Mouse (Mus musculus) embryonic facial prominence, embryonic 14.5 days (tissue): ENCODE results near the gene Aoc2. TPM values are rescaled to one million over a fixed set of nuclear protein-coding genes. Genes with fewer than 3 reads are reported as not detected.
"Not testable (repeated sequence)": the region's sequence is repeated elsewhere in the genome, so short reads cannot be mapped to it uniquely, and the experiment has no call there.

Source experiments
- ATAC-seq: fragments of 200-750 bp; cut with Nextera tagmentation; 2 replicates; pipeline ENCODE4 v1.8.0; 2017; ENCODE audit warnings: low read depth, moderate number of reproducible peaks, moderate TSS enrichment
- DNase-seq: peaks from one replicate; pipeline ENCODE4 v3.0.0-alpha.2; 2015; ENCODE audit warnings: low spot score
- H3K27ac ChIP-seq: fragments of 300-500 bp; sonication (generic); replicated peaks from 2 replicates; pipeline ENCODE4 v1.5.1; 2014; ENCODE audit warnings: low read depth, mild to moderate bottlenecking, low read length, moderate library complexity
- H3K27me3 ChIP-seq: fragments of 300-500 bp; sonication (generic); replicated peaks from 2 replicates; pipeline ENCODE4 v1.6.1; 2014; ENCODE audit warnings: low read length; ENCODE audit not compliant: control insufficient read depth, insufficient read depth
- H3K36me3 ChIP-seq: fragments of 300-500 bp; sonication (generic); 2 replicates; pipeline ENCODE4 v1.6.1; 2014; ENCODE audit warnings: low read length, mixed read lengths; ENCODE audit not compliant: control insufficient read depth, insufficient read depth
- H3K4me1 ChIP-seq: fragments of 300-500 bp; sonication (generic); 2 replicates; pipeline ENCODE4 v1.6.1; 2014; ENCODE audit warnings: antibody characterized with exemption, low read length; ENCODE audit not compliant: control insufficient read depth, insufficient read depth
- H3K4me2 ChIP-seq: fragments of 300-500 bp; sonication (generic); 2 replicates; pipeline ENCODE4 v1.6.1; 2014; ENCODE audit warnings: low read depth, mild to moderate bottlenecking, low read length, moderate library complexity, mixed read lengths
- H3K4me3 ChIP-seq: fragments of 300-500 bp; sonication (generic); 2 replicates; pipeline ENCODE4 v1.5.1; 2014; ENCODE audit warnings: low read depth, mild to moderate bottlenecking, low read length
- H3K9ac ChIP-seq: fragments of 300-500 bp; sonication (generic); 2 replicates; pipeline ENCODE4 v1.6.1; 2014; ENCODE audit warnings: low read depth, mild to moderate bottlenecking, low read length, moderate library complexity, mixed read lengths
- H3K9me3 ChIP-seq: fragments of 300-500 bp; sonication (generic); 2 replicates; pipeline ENCODE4 v1.6.1; 2016; ENCODE audit warnings: low read length; ENCODE audit not compliant: control insufficient read depth
- WGBS: fragments of 180-500 bp; shearing (Covaris S2); extraction: QIAGEN DNeasy Blood & Tissue Kit; methylation state at CpG from one replicate; pipeline ENCODE4 v1.1.7; 2014; 5-methylcytosine and 5-hydroxymethylcytosine counted together
- microRNA-seq: library from miRNA; unstranded; fragments of <30 nt; microRNA quantifications from one replicate; pipeline ENCODE4, GENCODE M21; 2016; ENCODE audit warnings: borderline number of aligned reads
- polyA plus RNA-seq: library from polyadenylated mRNA; unstranded; fragments of >200 nt; fragmentation: Nextera tagmentation; extraction: Ambion mirVana; gene quantifications from 2 replicates; pipeline ENCODE4 v1.2.1, GENCODE M21; 2014

Aoc2 gene
- polyA plus RNA-seq, 1 experiment from 2014 or later, result 0.82 TPM

GRCm38 (mm10) chr11:101374421-101374938 lies 49.6 kb downstream of the Aoc2 start:
- H3K4me1 ChIP-seq, result no peaks in the 10 kb centered on the region
- WGBS, result 60% methylated on average over 7 of the region's 7 CpGs
- ATAC-seq, result no peak

DNA sequence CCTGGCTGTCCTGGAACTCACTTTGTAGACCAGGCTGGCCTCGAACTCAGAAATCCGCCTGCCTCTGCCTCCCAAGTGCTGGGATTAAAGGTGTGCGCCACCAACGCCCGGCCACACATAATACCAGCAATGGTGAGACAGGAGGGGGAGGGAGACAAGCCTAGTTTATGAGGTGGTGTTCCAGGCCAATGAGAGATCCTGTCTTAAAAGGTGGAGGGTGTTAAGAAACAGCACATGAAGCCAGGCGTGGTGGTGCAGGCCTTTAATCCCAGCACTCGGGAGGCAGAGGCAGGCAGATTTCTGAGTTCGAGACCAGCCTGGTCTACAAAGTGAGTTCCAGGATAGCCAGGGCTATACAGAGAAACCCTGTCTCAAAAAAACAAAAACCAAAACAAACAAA lies 53.3 kb downstream of the Aoc2 start:
- not testable (repeated sequence) for DNase-seq, ATAC-seq, H3K27ac ChIP-seq, H3K9me3 ChIP-seq, H3K4me1 ChIP-seq, H3K9ac ChIP-seq, H3K27me3 ChIP-seq, H3K36me3 ChIP-seq, H3K4me3 ChIP-seq, H3K4me2 ChIP-seq
- 93% methylated on average over 8 of the region's 8 CpGs for WGBS

More at GRCm38 (mm10) chr11:101374421-101374938, 49.6 kb downstream of the Aoc2 start:
- no peak overlapping the region for H3K9ac ChIP-seq
- no peaks in the 10 kb centered on the region for H3K27me3 ChIP-seq
- DNase-seq, result no peak
- H3K4me3 ChIP-seq, result no peak overlapping the region
- H3K36me3 ChIP-seq, result no peaks in the 10 kb centered on the region
- no peaks in the 10 kb centered on the region for H3K9me3 ChIP-seq
- no peak overlapping the region for H3K27ac ChIP-seq
- no peak overlapping the region for H3K4me2 ChIP-seq

GRCm38 (mm10) chr11:101378926-101379325 lies 54.1 kb downstream of the Aoc2 start:
- Histone ChIP-seq H3K36me3 (no peaks in the 10 kb centered on the region), H3K4me2 (no peak overlapping the region), H3K9me3 (no peaks in the 10 kb centered on the region), H3K27me3 (no peaks in the 10 kb centered on the region), H3K4me1 (no peaks in the 10 kb centered on the region), H3K4me3 (no peak overlapping the region), H3K27ac (no peak overlapping the region), H3K9ac (no peak overlapping the region)
- 82% methylated on average over 6 of the region's 6 CpGs for WGBS
- DNase-seq, result no peak
- ATAC-seq, result no peak

Small RNA genes lying within 50 kb of the gene (microRNA-seq; reads per million reads assigned to microRNA genes)
- not detected for gene Gm25593

Other genes starting within 250 kb of the Aoc2 start
- not detected in 2 replicates for gene Hsd17b1, start 246.7 kb upstream of the Aoc2 start, polyA plus RNA-seq
- 39.1 and 40.5 TPM in 2 replicates for gene Coasy, start 242.5 kb upstream of the Aoc2 start, polyA plus RNA-seq
- gene Mlx, start 237.8 kb upstream of the Aoc2 start, polyA plus RNA-seq, result 45.8 and 55.2 TPM in 2 replicates
- 27.2 and 34.4 TPM in 2 replicates for gene Psmc3ip, start 229.6 kb upstream of the Aoc2 start, polyA plus RNA-seq
- gene Retreg3, start 205.2 kb upstream of the Aoc2 start, polyA plus RNA-seq, result 10.4 and 12.1 TPM in 2 replicates
- gene Tubg1, start 205.1 kb upstream of the Aoc2 start, polyA plus RNA-seq, result 55.7 and 60.2 TPM in 2 replicates
- gene Tubg2, start 169.2 kb upstream of the Aoc2 start, polyA plus RNA-seq, result 6.6 and 8.4 TPM in 2 replicates
- gene Cntnap1, start 154.5 kb upstream of the Aoc2 start, polyA plus RNA-seq, result 1.6 and 1.9 TPM in 2 replicates
- 17.7 and 20.9 TPM in 2 replicates for gene Plekhh3, start 153.7 kb upstream of the Aoc2 start, polyA plus RNA-seq
- gene Ccr10, start 149.6 kb upstream of the Aoc2 start, polyA plus RNA-seq, result 0.28 TPM in 1 of 2 replicates, not detected in the other
- gene Ezh1, start 98.6 kb upstream of the Aoc2 start, polyA plus RNA-seq, result 14.8 and 15.5 TPM in 2 replicates
- gene Ramp2, start 79.0 kb upstream of the Aoc2 start, polyA plus RNA-seq, result 128 and 154 TPM in 2 replicates
- gene Vps25, start 71.4 kb upstream of the Aoc2 start, polyA plus RNA-seq, result 111 and 116 TPM in 2 replicates
- gene Wnk4, start 64.5 kb upstream of the Aoc2 start, polyA plus RNA-seq, result 10.7 and 11.9 TPM in 2 replicates
- 0.90 and 1.6 TPM in 2 replicates for gene Cntd1, start 46.1 kb upstream of the Aoc2 start, polyA plus RNA-seq
- gene Coa3, start 45.9 kb upstream of the Aoc2 start, polyA plus RNA-seq, result 180 and 181 TPM in 2 replicates
- 134 and 139 TPM in 2 replicates for gene Becn1, start 22.8 kb upstream of the Aoc2 start, polyA plus RNA-seq
- 98.0 and 106 TPM in 2 replicates for gene Psme3, start 8.8 kb upstream of the Aoc2 start, polyA plus RNA-seq
- 2.0 and 2.4 TPM in 2 replicates for gene Aoc3, start 5.5 kb downstream of the Aoc2 start, polyA plus RNA-seq
- not detected in 2 replicates for gene G6pc, start 42.5 kb downstream of the Aoc2 start, polyA plus RNA-seq
- gene Aarsd1, start 92.6 kb downstream of the Aoc2 start, polyA plus RNA-seq, result 43.4 and 59.3 TPM in 2 replicates
- 13.4 and 16.0 TPM in 2 replicates for gene Gm27029, start 99.7 kb downstream of the Aoc2 start, polyA plus RNA-seq
- 16.2 and 17.3 TPM in 2 replicates for gene Rundc1, start 100.0 kb downstream of the Aoc2 start, polyA plus RNA-seq
- 35.5 and 37.1 TPM in 2 replicates for gene Ptges3l, start 100.3 kb downstream of the Aoc2 start, polyA plus RNA-seq
- gene Rpl27, start 117.2 kb downstream of the Aoc2 start, polyA plus RNA-seq, result 376 and 406 TPM in 2 replicates
- gene Ifi35, start 123.3 kb downstream of the Aoc2 start, polyA plus RNA-seq, result 14.1 and 14.3 TPM in 2 replicates
- gene Rnd2, start 139.9 kb downstream of the Aoc2 start, polyA plus RNA-seq, result 7.4 and 9.8 TPM in 2 replicates
- 50.4 and 51.0 TPM in 2 replicates for gene Vat1, start 141.2 kb downstream of the Aoc2 start, polyA plus RNA-seq
- 10.4 and 11.3 TPM in 2 replicates for gene Brca1, start 226.9 kb downstream of the Aoc2 start, polyA plus RNA-seq
- gene Nbr1, start 227.1 kb downstream of the Aoc2 start, polyA plus RNA-seq, result 63.6 and 70.6 TPM in 2 replicates